Mouse (Mus musculus) limb, embryonic 10.5 days (tissue): ENCODE results near the gene Tenm4. TPM values are rescaled to one million over a fixed set of nuclear protein-coding genes. Genes with fewer than 3 reads are reported as not detected.

Source experiments
- microRNA counts: library from miRNA; unstranded; fragments of <30 nt; microRNA quantifications from one replicate; lab custom pipeline; 2017
- microRNA-seq: library from miRNA; unstranded; fragments of <30 nt; microRNA quantifications from one replicate; pipeline ENCODE4, GENCODE M21; 2017
- polyA plus RNA-seq: library from polyadenylated mRNA; unstranded; fragments of >200 nt; fragmentation: Nextera tagmentation; extraction: Ambion mirVana; gene quantifications from 2 replicates; pipeline ENCODE4 v1.2.1, GENCODE M21; 2016

The Tenm4 gene
- polyA plus RNA-seq, 1 experiment from 2014 or later = 32.1 TPM

MicroRNAs encoded within 50 kb of the gene (microRNA counts, 519-probe panel; counts per million panel counts)
- 684 counts per million, percentile 72 among the panel's probes with 10 or more counts for microRNA mmu-miR-708 (lab: Ali Mortazavi, UCI)

Small RNA genes within 50 kb of the gene (microRNA-seq; reads per million reads assigned to microRNA genes)
- gene Mir6394 = not detected
- 995 reads per million, percentile 74 among the genes with 10 or more reads in this experiment for gene Mir708
